ENCODE assay signal across 21 mouse cellular contexts in the genomic region with DNA sequence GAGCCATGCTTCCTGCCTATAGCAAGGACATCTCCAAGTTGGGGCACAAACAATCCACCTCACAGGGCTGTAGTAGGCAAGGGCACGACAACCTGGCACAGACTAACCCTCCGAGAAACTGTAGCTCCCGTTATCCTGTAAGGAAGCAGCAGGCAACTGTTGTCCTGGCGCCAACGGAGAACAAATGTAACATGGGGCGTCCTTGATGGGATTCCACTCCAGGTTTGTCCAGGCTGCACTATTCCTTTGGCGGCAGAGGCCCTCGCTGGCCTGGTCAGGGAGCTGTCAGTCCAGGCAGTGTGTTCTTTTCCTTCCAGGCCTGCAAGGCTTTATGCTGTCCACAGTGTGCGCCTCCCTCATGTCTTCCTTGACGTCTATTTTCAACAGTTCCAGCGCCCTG. TPM values are rescaled to one million over a fixed set of nuclear protein-coding genes. Genes with fewer than 3 reads are reported as not detected.
"Had no signal": no experiment of that assay in that cellular context is flagged by ENCODE, and none has a peak within 500 bp of the region (broad histone marks: within the 10 kb centered on the region; RNA-seq: fewer than 3 reads in every experiment).

No protein-coding gene starts in this region.

- ATAC-seq: midbrain, embryonic 13.5 days had no signal

- H3K4me2 ChIP-seq: limb, embryonic 12.5 days; liver, embryonic 13.5 days; midbrain, embryonic 13.5 days; neural tube, embryonic 15.5 days had no signal

- H3K36me3 ChIP-seq: limb, embryonic 12.5 days; liver, embryonic 13.5 days; midbrain, embryonic 13.5 days; neural tube, embryonic 15.5 days had no signal

- H3K9ac ChIP-seq: limb, embryonic 12.5 days; liver, embryonic 13.5 days; midbrain, embryonic 13.5 days; neural tube, embryonic 15.5 days had no signal

- H3K4me3 ChIP-seq: layer of hippocampus, adult 2 months; limb, embryonic 12.5 days; liver, embryonic 13.5 days; midbrain, embryonic 13.5 days; neural tube, embryonic 15.5 days had no signal

- H3K9me3 ChIP-seq: limb, embryonic 12.5 days; liver, embryonic 13.5 days; midbrain, embryonic 13.5 days; neural tube, embryonic 15.5 days had no signal

- DNase-seq: kidney, postnatal 10 days; liver; liver, embryonic 13.5 days; lung, adult 18-20 months; lung, postnatal 36 days; right cerebral cortex, adult 18-20 months; right cerebral cortex, postnatal 25 days; thymus, postnatal 14 days had no signal

- H3K4me1 ChIP-seq: limb, embryonic 12.5 days; liver, embryonic 13.5 days; midbrain, embryonic 13.5 days; neural tube, embryonic 15.5 days had no signal

- H3K27ac ChIP-seq: limb, embryonic 12.5 days; liver, embryonic 13.5 days; midbrain, embryonic 13.5 days; neural tube, embryonic 15.5 days had no signal

- H3K27me3 ChIP-seq: limb, embryonic 12.5 days; liver, embryonic 13.5 days; midbrain, embryonic 13.5 days; neural tube, embryonic 15.5 days had no signal

RNA-seq across cellular contexts. Expression of gene Gm5134, which starts 41.1 kb away (rescaled TPM):
- total RNA-seq: layer of hippocampus, adult 2 months; layer of hippocampus, postnatal 10 days; left cerebral cortex, postnatal 36 days; midbrain, postnatal 0 days had no signal
- polyA plus RNA-seq: kidney, embryonic 14.5 days; limb, embryonic 12.5 days; lung, embryonic 16.5 days; midbrain, postnatal 0 days; neural tube, embryonic 15.5 days; stomach, embryonic 16.5 days had no signal

RNA-seq across cellular contexts. Expression of gene Vpreb3, which starts 52.6 kb away (rescaled TPM):
- total RNA-seq: layer of hippocampus, adult 2 months; layer of hippocampus, postnatal 10 days; left cerebral cortex, postnatal 36 days; megakaryocyte progenitor cell, adult 5-6 weeks; midbrain, postnatal 0 days had no signal
- polyA plus RNA-seq: urinary bladder, adult 2 months had no signal

RNA-seq across cellular contexts. Expression of gene Gm867, which starts 55.0 kb away (rescaled TPM):
- total RNA-seq: megakaryocyte progenitor cell, adult 5-6 weeks had no signal
- polyA plus RNA-seq: small intestine, adult 2 months; urinary bladder, adult 2 months had no signal
